In the genomic region with DNA sequence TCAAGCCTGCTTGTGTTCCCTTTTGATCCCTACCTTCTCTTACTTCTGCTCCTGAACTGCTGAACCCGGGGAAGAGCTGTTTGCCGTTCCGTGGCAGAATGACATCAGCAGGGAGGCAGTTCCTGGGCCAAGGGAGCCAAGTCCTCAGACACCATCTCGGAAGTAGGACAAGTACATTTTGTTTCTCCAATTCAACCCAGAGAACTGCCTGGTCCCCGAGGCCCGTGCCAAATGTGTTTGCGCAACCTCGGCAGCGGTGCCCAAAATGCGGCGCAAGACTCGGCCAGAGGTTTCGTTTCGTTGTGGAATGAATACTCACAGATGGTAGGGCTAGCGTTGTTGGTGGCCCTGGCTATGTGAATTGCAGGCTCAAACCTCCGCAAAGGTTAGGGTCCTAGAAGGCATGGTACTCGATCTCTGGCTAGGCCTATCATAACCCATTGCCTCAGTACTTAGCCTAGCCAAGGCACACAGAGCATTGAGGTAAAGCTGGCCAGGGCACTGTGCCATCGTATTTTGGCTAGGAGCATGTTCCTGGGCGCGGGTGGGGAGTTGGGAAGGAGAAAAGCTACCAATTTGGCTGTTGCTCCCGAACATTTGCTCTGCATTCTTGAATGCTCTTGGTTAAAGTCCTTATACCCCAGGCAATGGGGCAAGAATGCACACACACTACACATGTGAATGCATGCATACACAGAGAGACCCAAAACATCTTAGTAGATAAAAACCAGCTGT, we compare ENCODE assay signal across 10 mouse cellular contexts.
DNase-seq lines count a peak whose midpoint lies in the region; ATAC-seq lines count a peak whose summit lies in the region.
"Had no signal": no experiment of that assay in that cellular context is flagged by ENCODE, and none has a peak within 500 bp of the region (broad histone marks: within the 10 kb centered on the region; RNA-seq: fewer than 3 reads in every experiment).

No protein-coding gene starts in this region.

- H3K27me3 ChIP-seq in forebrain, embryonic 11.5 days (ENCODE audit: control insufficient read depth, insufficient read depth, low read length), result no peaks in the 10 kb centered on the region
- H3K27me3 ChIP-seq: heart, embryonic 13.5 days had no signal

- H3K9me3 ChIP-seq in forebrain, embryonic 11.5 days (ENCODE audit: control insufficient read depth, low read length), result no peaks in the 10 kb centered on the region
- H3K9me3 ChIP-seq: heart, embryonic 13.5 days had no signal

- WGBS in forebrain, embryonic 11.5 days, result 91% methylated on average over 21 of the region's 21 CpGs

- intact Hi-C loops in left cerebral cortex, postnatal 14 days (cut with DNase I), result no loop called here

- 0 out of 2 replicates have a peak, but pooled peaks cover 2% of the 10 kb centered on the region for H3K4me1 ChIP-seq in forebrain, embryonic 11.5 days (replicated peaks; ENCODE audit: control insufficient read depth, insufficient read depth, low read length)

- no peak for ATAC-seq in forebrain, embryonic 11.5 days (replicated peaks; ENCODE audit: low FRiP score)

- H3K4me3 ChIP-seq in forebrain, embryonic 11.5 days (ENCODE audit: low read depth, low read length), result no peak overlapping the region
- H3K4me3 ChIP-seq: heart, embryonic 13.5 days; megakaryocyte, embryonic 14.5 days had no signal

- H3K27ac ChIP-seq in forebrain, embryonic 11.5 days (ENCODE audit: low read depth, low read length), result no peak overlapping the region
- H3K27ac ChIP-seq: heart, embryonic 13.5 days had no signal

- DNase-seq in kidney, adult 18-20 months, result peak; percentile 64
- no peak for DNase-seq in kidney, postnatal 4 days
- peak; percentile 94 for DNase-seq in cerebellum, adult 9-10 months
- DNase-seq in heart, adult 8-10 months (ENCODE audit: low spot score), result peak; percentile 88
- peak; percentile 59 to 70 for DNase-seq in left cerebral cortex, postnatal 14 days (ENCODE audit: low spot score in 2 of 2)
- DNase-seq in testis, postnatal 10 days (ENCODE audit: low spot score), result peak; percentile 48
- no peak for DNase-seq in embryo, embryonic 9.5 days (ENCODE audit: extremely low spot score)
- no peak for DNase-seq in forebrain, embryonic 11.5 days (ENCODE audit: low spot score)

- no peak overlapping the region for H3K9ac ChIP-seq in forebrain, embryonic 11.5 days (ENCODE audit: low read length)
- H3K9ac ChIP-seq: heart, embryonic 13.5 days had no signal

- H3K36me3 ChIP-seq in forebrain, embryonic 11.5 days (ENCODE audit: control insufficient read depth, insufficient read depth, low read length), result no peaks in the 10 kb centered on the region
- H3K36me3 ChIP-seq: heart, embryonic 13.5 days had no signal

- H3K4me2 ChIP-seq in forebrain, embryonic 11.5 days (ENCODE audit: low read depth, low read length, severe bottlenecking), result no peak overlapping the region
- H3K4me2 ChIP-seq: heart, embryonic 13.5 days had no signal

Comparison
In these comparisons a context has a peak if more than half of its experiments do, and no peak if none do; other contexts are left out.
1. DNase-seq: peak in kidney, adult 18-20 months (single experiment), cerebellum, adult 9-10 months (single experiment), heart, adult 8-10 months (single experiment), left cerebral cortex, postnatal 14 days (2 of 2) and testis, postnatal 10 days (single experiment); none in kidney, postnatal 4 days (0 of 2), embryo, embryonic 9.5 days (single experiment) and forebrain, embryonic 11.5 days (single experiment).